In genomic region chr4:114924971-114925916, GRCm38 (mm10) we compare ENCODE assay signal across 9 mouse cellular contexts. TPM values are rescaled to one million over a fixed set of nuclear protein-coding genes. Genes with fewer than 3 reads are reported as not detected.
DNase-seq lines count a peak whose midpoint lies in the region; ATAC-seq and TF ChIP-seq lines count a peak whose summit lies in the region.
"Had no signal": no experiment of that assay in that cellular context is flagged by ENCODE, and none has a peak within 500 bp of the region (broad histone marks: within the 10 kb centered on the region; RNA-seq: fewer than 3 reads in every experiment).

No protein-coding gene starts in this region.

- no peaks in the 10 kb centered on the region for H3K36me3 ChIP-seq in heart, adult 2 months (ENCODE audit: control insufficient read depth, insufficient read depth, low read length)
- no peaks in the 10 kb centered on the region for H3K36me3 ChIP-seq in limb, embryonic 10.5 days
- H3K36me3 ChIP-seq in midbrain, embryonic 16.5 days (ENCODE audit: control insufficient read depth, insufficient read depth, low read length) = no peaks in the 10 kb centered on the region

- H3K9ac ChIP-seq in heart, adult 2 months (ENCODE audit: low read depth, low read length) = peak overlapping the region; percentile 36
- no peak overlapping the region; the same call in 1 of the 2 replicates for H3K9ac ChIP-seq in midbrain, embryonic 16.5 days (ENCODE audit: low read depth, low read length)

- intact Hi-C loops in heart, adult 2 months (cut with DNase I) = no loop called here

- peak; percentile 19; the same call in 1 of the 2 replicates for TF ChIP-seq CTCF in heart, adult 2 months (IDR thresholded peaks at IDR 0.05)

- TF ChIP-seq EP300 in heart, adult 2 months (IDR thresholded peaks at IDR 0.05; ENCODE audit: insufficient read depth, low read depth, low read length) = no peak

- H3K4me2 ChIP-seq in midbrain, embryonic 16.5 days (ENCODE audit: low read length) = peak overlapping the region; percentile 61

- H3K27ac ChIP-seq in heart, adult 2 months = no peak overlapping the region
- H3K27ac ChIP-seq in limb, embryonic 10.5 days = peak overlapping the region; percentile 43
- no peak overlapping the region for H3K27ac ChIP-seq in midbrain, embryonic 16.5 days (ENCODE audit: low read length)

- no peaks in the 10 kb centered on the region for H3K9me3 ChIP-seq in limb, embryonic 10.5 days (replicated peaks)
- H3K9me3 ChIP-seq in midbrain, embryonic 16.5 days (replicated peaks; ENCODE audit: control insufficient read depth, low read length, poor library complexity, severe bottlenecking) = no peaks in the 10 kb centered on the region

- peaks cover 18% of the 10 kb centered on the region for H3K27me3 ChIP-seq in heart, adult 2 months (ENCODE audit: control insufficient read depth, insufficient read depth, low read length)
- H3K27me3 ChIP-seq in limb, embryonic 10.5 days (ENCODE audit: low read depth, poor library complexity, severe bottlenecking) = peaks cover 98% of the 10 kb centered on the region
- peaks cover 60% of the 10 kb centered on the region for H3K27me3 ChIP-seq in midbrain, embryonic 16.5 days (ENCODE audit: control insufficient read depth, insufficient read depth, low read depth, low read length)

- WGBS in heart, adult 2 months = under 1% methylated on average over 116 of the region's 125 CpGs
- WGBS in limb, embryonic 10.5 days = under 1% methylated on average over 124 of the region's 125 CpGs
- WGBS in midbrain, embryonic 16.5 days = under 1% methylated on average over 95 of the region's 125 CpGs

- peak overlapping the region; percentile 34 for H3K4me3 ChIP-seq in heart, adult 2 months
- H3K4me3 ChIP-seq in limb, embryonic 10.5 days = peak overlapping the region; percentile 47
- H3K4me3 ChIP-seq in midbrain, embryonic 16.5 days (ENCODE audit: low read depth, low read length) = peak overlapping the region; percentile 41

- no peak for TF ChIP-seq POLR2A in heart, adult 2 months (IDR thresholded peaks at IDR 0.05; ENCODE audit: insufficient read depth, low read depth, low read length)

- H3K4me1 ChIP-seq in heart, adult 2 months (ENCODE audit: control insufficient read depth, insufficient read depth, low read length) = no peaks in the 10 kb centered on the region
- H3K4me1 ChIP-seq in limb, embryonic 10.5 days = peaks cover 20% of the 10 kb centered on the region
- peaks cover 10% of the 10 kb centered on the region; the same call in 1 of the 2 replicates for H3K4me1 ChIP-seq in midbrain, embryonic 16.5 days (ENCODE audit: control insufficient read depth, insufficient read depth, low read length)

- H3K79me2 ChIP-seq in heart, adult 2 months (replicated peaks; ENCODE audit: control insufficient read depth, insufficient read depth, low read length) = no peaks in the 10 kb centered on the region

- peak; percentile 60 for ATAC-seq in granulocyte monocyte progenitor cell, adult 5-6 weeks (replicated peaks; ENCODE audit: poor library complexity, severe bottlenecking)
- ATAC-seq in midbrain, embryonic 16.5 days = peak; percentile 61; the same call in 1 of the 2 replicates

- peak; percentile 45 to 62 for DNase-seq in heart, adult 2 months
- no peak for DNase-seq in heart, adult 11 months
- peak; percentile 78 for DNase-seq in ZHBTc4 (ENCODE audit: low read depth, low spot score)
- peak; percentile 78 for DNase-seq in limb, embryonic 10.5 days (ENCODE audit: low spot score)
- no peak for DNase-seq in cerebellum, adult 18-20 months
- DNase-seq in layer of hippocampus, adult 18-20 months (ENCODE audit: low spot score in 2 of 2) = no peak

RNA-seq across cellular contexts. Expression of gene Foxe3, which starts 0.6 kb away (rescaled TPM):
- not detected for total RNA-seq in heart, adult 2 months (2021)
- not detected in 2 replicates for polyA plus RNA-seq in heart, adult 2 months (2012; rRNA removed)
- total RNA-seq in granulocyte monocyte progenitor cell, adult 5-6 weeks (2014; fragmentation: Nextera tagmentation) = not detected in 2 replicates
- not detected in 2 replicates for total RNA-seq in granulocyte monocyte progenitor cell, adult 5-6 weeks (2017)
- not detected in 2 replicates for polyA plus RNA-seq in limb, embryonic 10.5 days (2016; fragmentation: Nextera tagmentation; extraction: Ambion mirVana)
- not detected in 2 replicates for polyA plus RNA-seq in midbrain, embryonic 16.5 days (2015; fragmentation: Nextera tagmentation; extraction: Ambion mirVana)
- total RNA-seq in layer of hippocampus, adult 18-20 months (2021) = not detected
- polyA plus RNA-seq: gonadal fat pad, adult 2 months had no signal

RNA-seq across cellular contexts. Expression of gene Foxd2, which starts 16.6 kb away (rescaled TPM):
- under 1 TPM; 0.16 to 0.32 TPM for total RNA-seq in heart, adult 2 months (2021)
- 0.14 and 0.15 TPM in 2 replicates for polyA plus RNA-seq in heart, adult 2 months (2012; rRNA removed)
- 0.32 and 1.0 TPM in 2 replicates for total RNA-seq in granulocyte monocyte progenitor cell, adult 5-6 weeks (2014; fragmentation: Nextera tagmentation)
- total RNA-seq in granulocyte monocyte progenitor cell, adult 5-6 weeks (2017) = 0.30 and 1.3 TPM in 2 replicates
- polyA plus RNA-seq in limb, embryonic 10.5 days (2016; fragmentation: Nextera tagmentation; extraction: Ambion mirVana) = 0.81 and 1.1 TPM in 2 replicates
- polyA plus RNA-seq in midbrain, embryonic 16.5 days (2015; fragmentation: Nextera tagmentation; extraction: Ambion mirVana) = 0.23 and 0.24 TPM in 2 replicates
- under 1 TPM; 0.20 to 0.27 TPM for total RNA-seq in layer of hippocampus, adult 18-20 months (2021)

Comparison
In these comparisons a context has a peak if more than half of its experiments do, and no peak if none do; other contexts are left out.
1. DNase-seq: peak in heart, adult 2 months (2 of 2), ZHBTc4 (single experiment) and limb, embryonic 10.5 days (single experiment); none in heart, adult 11 months (single experiment), cerebellum, adult 18-20 months (0 of 2) and layer of hippocampus, adult 18-20 months (0 of 2).
2. Peak in every context shown above with its lines, with median percentiles within 50 percentile points of each other: H3K4me3 ChIP-seq.